9 mouse cellular contexts compared by ENCODE assay signal in the genomic region with DNA sequence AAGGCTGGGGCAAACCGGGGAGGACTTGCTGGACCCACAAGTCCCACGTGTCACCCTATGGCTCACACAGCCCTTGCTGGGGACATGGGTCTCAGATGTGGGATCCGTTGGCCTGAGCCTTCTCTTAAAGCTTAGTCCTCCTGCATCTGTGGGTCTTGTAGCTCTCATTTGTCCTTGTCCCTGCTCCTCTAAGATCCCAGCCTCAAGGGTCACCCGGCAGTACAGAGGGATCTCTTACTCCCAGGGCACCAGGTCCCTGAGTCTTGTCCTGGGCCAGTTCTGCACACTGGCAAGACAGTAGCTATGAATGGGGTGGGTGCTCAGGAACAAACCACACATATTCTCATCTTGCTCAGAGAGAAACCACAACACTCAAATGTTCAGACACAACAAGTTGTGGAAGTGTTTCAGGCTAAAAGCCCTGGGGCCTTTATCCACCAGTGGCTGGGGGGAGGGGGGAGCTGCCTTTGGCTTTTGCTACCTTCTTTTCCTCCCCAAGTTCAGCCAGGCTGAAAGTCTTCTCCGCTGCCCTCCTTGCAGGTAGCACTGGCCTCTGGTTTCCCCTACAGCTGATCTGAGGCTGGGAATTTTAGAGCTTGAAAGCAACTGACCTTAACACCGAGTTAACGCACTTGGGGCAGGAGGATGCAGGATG. TPM values are rescaled to one million over a fixed set of nuclear protein-coding genes. Genes with fewer than 3 reads are reported as not detected.
A peak's percentile ranks its signal among the peaks of the same experiment; 100 is the strongest.
DNase-seq lines count a peak whose midpoint lies in the region; ATAC-seq and TF ChIP-seq lines count a peak whose summit lies in the region.
"Had no signal": no experiment of that assay in that cellular context is flagged by ENCODE, and none has a peak within 500 bp of the region (broad histone marks: within the 10 kb centered on the region; RNA-seq: fewer than 3 reads in every experiment).

Gene Ntn5, plus strand, starts transcription at position 627 of the 655 bp plus-strand sequence.

- no peak for ATAC-seq in heart, embryonic 16.5 days (replicated peaks; ENCODE audit: extremely low read depth, insufficient read depth, low FRiP score)
- ATAC-seq in neural tube, embryonic 11.5 days (ENCODE audit: insufficient read depth, low FRiP score, low TSS enrichment), result no peak
- no peak for ATAC-seq in neural tube, embryonic 15.5 days (ENCODE audit: low FRiP score)
- ATAC-seq in hindbrain, postnatal 0 days, result no peak

- no peak within 1 kb of the TSS for H3K4me2 ChIP-seq in heart, embryonic 16.5 days (ENCODE audit: low read depth, low read length)
- no peak within 1 kb of the TSS; the same call in 1 of the 2 replicates for H3K4me2 ChIP-seq in neural tube, embryonic 11.5 days (ENCODE audit: low read depth)
- H3K4me2 ChIP-seq in neural tube, embryonic 15.5 days, result no peak within 1 kb of the TSS
- H3K4me2 ChIP-seq in hindbrain, postnatal 0 days (ENCODE audit: low read depth, low read length), result no peak within 1 kb of the TSS

- no peaks in the 10 kb centered on the region for H3K36me3 ChIP-seq in heart, embryonic 16.5 days (ENCODE audit: control insufficient read depth, insufficient read depth)
- no peaks in the 10 kb centered on the region for H3K36me3 ChIP-seq in neural tube, embryonic 11.5 days (ENCODE audit: control insufficient read depth, insufficient read depth, low read length)
- H3K36me3 ChIP-seq in neural tube, embryonic 15.5 days, result no peaks in the 10 kb centered on the region
- no peaks in the 10 kb centered on the region for H3K36me3 ChIP-seq in hindbrain, postnatal 0 days (ENCODE audit: insufficient read depth, low read length)

- no peak for TF ChIP-seq CTCF in hindbrain, postnatal 0 days (IDR thresholded peaks at IDR 0.05; ENCODE audit: low read depth)

- DNase-seq in heart, adult 18-20 months, result no peak
- no peak for DNase-seq in neural tube, embryonic 11.5 days (ENCODE audit: low spot score)
- DNase-seq in hindbrain, postnatal 0 days (ENCODE audit: low spot score), result no peak
- peak; percentile 50 for DNase-seq in thymus, postnatal 14 days
- DNase-seq in cerebellum, adult 18-20 months, result no peak
- no peak for DNase-seq in adrenal gland, postnatal 36 days

- no peaks in the 10 kb centered on the region for H3K27me3 ChIP-seq in heart, embryonic 16.5 days (ENCODE audit: control insufficient read depth, insufficient read depth, low read length)
- no peaks in the 10 kb centered on the region for H3K27me3 ChIP-seq in neural tube, embryonic 11.5 days (ENCODE audit: control insufficient read depth, insufficient read depth, low read length)
- no peaks in the 10 kb centered on the region for H3K27me3 ChIP-seq in neural tube, embryonic 15.5 days (replicated peaks)
- H3K27me3 ChIP-seq in hindbrain, postnatal 0 days (ENCODE audit: insufficient read depth, low read length), result no peaks in the 10 kb centered on the region

- H3K4me1 ChIP-seq in heart, embryonic 16.5 days (ENCODE audit: control insufficient read depth, insufficient read depth, low read length), result peaks cover 26% of the 10 kb centered on the region
- H3K4me1 ChIP-seq in neural tube, embryonic 11.5 days (ENCODE audit: control insufficient read depth, insufficient read depth, low read length), result peaks cover 15% of the 10 kb centered on the region
- H3K4me1 ChIP-seq in neural tube, embryonic 15.5 days, result peaks cover 12% of the 10 kb centered on the region
- no peaks in the 10 kb centered on the region for H3K4me1 ChIP-seq in hindbrain, postnatal 0 days (ENCODE audit: insufficient read depth, low read length)

- no peak within 1 kb of the TSS for H3K4me3 ChIP-seq in heart, embryonic 16.5 days (ENCODE audit: low read length)
- H3K4me3 ChIP-seq in neural tube, embryonic 11.5 days (ENCODE audit: low read depth, low read length), result no peak within 1 kb of the TSS
- H3K4me3 ChIP-seq in neural tube, embryonic 15.5 days (replicated peaks), result no peak within 1 kb of the TSS
- H3K4me3 ChIP-seq in hindbrain, postnatal 0 days (ENCODE audit: low read length), result no peak within 1 kb of the TSS

- H3K9me3 ChIP-seq in heart, embryonic 16.5 days (replicated peaks; ENCODE audit: control insufficient read depth, low read length), result no peaks in the 10 kb centered on the region
- no peaks in the 10 kb centered on the region for H3K9me3 ChIP-seq in neural tube, embryonic 11.5 days (ENCODE audit: control insufficient read depth, low read length)
- H3K9me3 ChIP-seq in neural tube, embryonic 15.5 days (replicated peaks), result no peaks in the 10 kb centered on the region
- no peaks in the 10 kb centered on the region for H3K9me3 ChIP-seq in hindbrain, postnatal 0 days (ENCODE audit: low read length)

- WGBS in heart, embryonic 16.5 days, result 74% methylated on average over 7 of the region's 7 CpGs
- WGBS in neural tube, embryonic 11.5 days, result 77% methylated on average over 7 of the region's 7 CpGs
- WGBS in neural tube, embryonic 15.5 days, result 76% methylated on average over 7 of the region's 7 CpGs
- WGBS in hindbrain, postnatal 0 days, result 77% methylated on average over 7 of the region's 7 CpGs

- H3K9ac ChIP-seq in heart, embryonic 16.5 days (ENCODE audit: low read length), result peak within 1 kb of the TSS; percentile 10; the same call in 1 of the 2 replicates
- H3K9ac ChIP-seq in neural tube, embryonic 11.5 days (ENCODE audit: low read length), result no peak within 1 kb of the TSS
- no peak within 1 kb of the TSS for H3K9ac ChIP-seq in neural tube, embryonic 15.5 days (replicated peaks)
- no peak within 1 kb of the TSS for H3K9ac ChIP-seq in hindbrain, postnatal 0 days (replicated peaks; ENCODE audit: low read length)

- H3K27ac ChIP-seq in heart, embryonic 16.5 days (ENCODE audit: low read length), result no peak within 1 kb of the TSS
- H3K27ac ChIP-seq in neural tube, embryonic 11.5 days (ENCODE audit: low read depth, low read length), result 0 out of 2 replicates have a peak within 1 kb of the TSS, but pooled peaks have one; percentile 4
- H3K27ac ChIP-seq in neural tube, embryonic 15.5 days (replicated peaks), result no peak within 1 kb of the TSS
- H3K27ac ChIP-seq in hindbrain, postnatal 0 days, result 0 out of 2 replicates have a peak within 1 kb of the TSS, but pooled peaks have one; percentile 67

RNA-seq across cellular contexts. Expression of gene Ntn5, which starts in this region (rescaled TPM):
- 0.22 and 0.36 TPM in 2 replicates for polyA plus RNA-seq in heart, embryonic 16.5 days (2015; fragmentation: Nextera tagmentation; extraction: Ambion mirVana)
- total RNA-seq in heart, adult 18-20 months (2021), result not detected
- polyA plus RNA-seq in neural tube, embryonic 11.5 days (2014; fragmentation: Nextera tagmentation; extraction: Ambion mirVana), result 1.1 and 1.4 TPM in 2 replicates
- polyA plus RNA-seq in neural tube, embryonic 15.5 days (2015; fragmentation: Nextera tagmentation; extraction: Ambion mirVana), result 1.7 and 1.9 TPM in 2 replicates
- 0.94 TPM in 1 of 2 replicates, not detected in the other for total RNA-seq in hindbrain, postnatal 0 days (2014; rRNA removed)
- polyA plus RNA-seq in hindbrain, postnatal 0 days (2015; fragmentation: Nextera tagmentation; extraction: Ambion mirVana), result 0.68 and 0.80 TPM in 2 replicates
- under 1 TPM; 0.23 to 0.83 TPM for total RNA-seq in adrenal gland, postnatal 36 days (2021)
- total RNA-seq: megakaryocyte, adult 5-6 weeks had no signal

Comparison
In these comparisons a context has a peak if more than half of its experiments do, and no peak if none do; other contexts are left out.
1. H3K27ac ChIP-seq: peak in neural tube, embryonic 11.5 days (single experiment) and hindbrain, postnatal 0 days (single experiment); none in heart, embryonic 16.5 days (single experiment) and neural tube, embryonic 15.5 days (single experiment).